Mouse (Mus musculus) lung, adult 2 months (tissue): ENCODE measurements around the gene Cbx4.

Source experiments
- CTCF ChIP-seq: fragments of 200-500 bp; IDR thresholded peaks from 2 replicates; pipeline ENCODE4 v1.5.1; 2011; ENCODE audit warnings: mild to moderate bottlenecking, low read length, control low read depth; ENCODE audit not compliant: insufficient read depth
- POLR2A ChIP-seq: fragments of 200-500 bp; IDR thresholded peaks from 2 replicates; pipeline ENCODE4 v1.6.1; 2011; ENCODE audit warnings: low read depth, mild to moderate bottlenecking, control low read depth, low read length, borderline replicate concordance; ENCODE audit errors: extremely low read depth

DNA sequence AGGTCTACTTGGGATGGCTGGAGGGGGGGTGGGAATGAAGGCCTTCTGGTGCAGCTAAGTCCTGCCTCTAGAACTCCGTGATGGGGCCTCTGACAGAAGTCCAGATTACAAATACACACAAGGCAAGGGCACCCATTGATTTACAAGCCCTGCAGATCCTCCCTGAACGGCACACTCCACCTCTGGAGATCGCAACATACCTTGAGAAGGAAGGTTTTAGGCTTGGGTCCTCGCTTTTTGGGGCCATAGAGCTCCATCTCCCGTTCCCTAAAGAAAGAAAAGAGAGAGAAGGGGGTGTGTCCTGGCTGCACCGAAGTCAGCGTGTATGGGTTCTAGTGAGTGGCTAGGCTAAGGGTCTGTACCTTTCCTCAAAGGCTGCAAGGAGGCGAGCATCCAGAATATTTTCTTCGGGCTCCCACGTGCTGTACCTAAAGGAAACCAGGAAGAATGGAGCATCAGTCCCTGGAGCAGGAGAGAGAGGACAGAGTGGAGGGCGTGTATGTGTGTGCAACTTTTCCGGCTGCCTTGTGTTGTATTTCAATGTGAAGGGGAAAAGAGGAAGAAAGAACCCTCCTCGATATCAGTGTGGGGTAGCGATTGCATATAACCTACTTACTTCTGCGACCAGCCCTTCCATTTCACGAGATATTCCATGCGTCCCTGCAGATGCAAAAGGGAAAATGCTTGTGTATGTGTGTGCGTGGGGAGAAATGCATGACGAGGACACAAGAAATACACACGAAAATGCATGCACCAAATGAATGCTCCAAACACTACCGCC, 46.1 kb downstream of the Cbx4 start:
- TF ChIP-seq POLR2A (no peak), CTCF (no peak)
